Mouse (Mus musculus) small intestine, adult 2 months (tissue): ENCODE results near the gene Ldlr.

Experiments
- CTCF ChIP-seq: fragments of 200-500 bp; IDR thresholded peaks from 2 replicates; pipeline ENCODE4 v1.5.1; 2012; ENCODE audit warnings: low read depth, mild to moderate bottlenecking, control low read depth, inconsistent platforms, low read length, moderate library complexity, mixed read lengths; ENCODE audit not compliant: insufficient replicate concordance, insufficient read length; ENCODE audit errors: extremely low read depth
- POLR2A ChIP-seq: fragments of 200-500 bp; IDR thresholded peaks from 2 replicates; pipeline ENCODE4 v1.6.1; 2012; ENCODE audit warnings: low read depth, mild to moderate bottlenecking, control low read depth, inconsistent platforms, low read length, moderate library complexity

DNA sequence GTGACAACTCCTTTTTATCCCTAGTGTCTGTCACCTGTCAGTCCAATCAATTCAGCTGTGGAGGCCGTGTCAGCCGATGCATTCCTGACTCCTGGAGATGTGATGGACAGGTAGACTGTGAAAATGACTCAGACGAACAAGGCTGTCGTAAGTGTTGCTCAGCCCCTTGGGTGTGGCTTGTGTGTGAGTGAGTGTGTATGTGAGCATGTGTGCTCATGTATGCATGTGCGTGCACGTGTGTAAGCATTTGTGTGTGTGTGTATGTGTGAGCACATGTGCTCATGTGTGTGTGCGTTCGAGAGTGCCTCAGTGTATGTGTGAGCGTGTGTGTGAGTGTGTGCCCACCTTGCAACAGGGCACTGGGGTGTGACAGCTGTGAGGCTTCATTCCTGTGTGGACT lies 9.0 kb downstream of the Ldlr start:
- TF ChIP-seq CTCF, result no peak
- no peak for TF ChIP-seq POLR2A
